Mouse (Mus musculus) forebrain, embryonic 16.5 days (tissue): ENCODE measurements around the gene Fbxw11. TPM values are rescaled to one million over a fixed set of nuclear protein-coding genes. Genes with fewer than 3 reads are reported as not detected.

ENCODE experiments used
- ATAC-seq: fragments of 200-750 bp; cut with Nextera tagmentation; 2 replicates; pipeline ENCODE4 v1.8.0; 2017; ENCODE audit warnings: mild to moderate bottlenecking, moderate library complexity
- H3K27ac ChIP-seq: fragments of 300-500 bp; sonication (generic); 2 replicates; pipeline ENCODE4 v1.5.1; 2014; ENCODE audit warnings: low read length, control low read depth
- H3K27me3 ChIP-seq: fragments of 300-500 bp; sonication (generic); replicated peaks from 2 replicates; pipeline ENCODE4 v1.6.1; 2014; ENCODE audit warnings: low read length; ENCODE audit not compliant: control insufficient read depth, insufficient read depth
- H3K36me3 ChIP-seq: fragments of 300-500 bp; sonication (generic); 2 replicates; pipeline ENCODE4 v1.6.1; 2014; ENCODE audit not compliant: control insufficient read depth, insufficient read depth
- H3K4me1 ChIP-seq: fragments of 300-500 bp; sonication (generic); replicated peaks from 2 replicates; pipeline ENCODE4 v1.6.1; 2014; ENCODE audit warnings: low read length; ENCODE audit not compliant: control insufficient read depth, insufficient read depth
- H3K4me2 ChIP-seq: fragments of 300-500 bp; sonication (generic); 2 replicates; pipeline ENCODE4 v1.6.1; 2014; ENCODE audit warnings: mild to moderate bottlenecking, low read length, control low read depth
- H3K4me3 ChIP-seq: fragments of 300-500 bp; sonication (generic); replicated peaks from 2 replicates; pipeline ENCODE4 v1.5.1; 2014; ENCODE audit warnings: mild to moderate bottlenecking, low read length, control low read depth
- H3K9ac ChIP-seq: fragments of 300-500 bp; sonication (generic); replicated peaks from 2 replicates; pipeline ENCODE4 v1.6.1; 2014; ENCODE audit warnings: low read depth, low read length, control low read depth
- H3K9me3 ChIP-seq: fragments of 300-500 bp; sonication (generic); 2 replicates; pipeline ENCODE4 v1.6.1; 2016; ENCODE audit warnings: low read length; ENCODE audit not compliant: control insufficient read depth
- WGBS: fragments of 180-500 bp; shearing (Covaris S2); extraction: QIAGEN DNeasy Blood & Tissue Kit; methylation state at CpG from one replicate; pipeline ENCODE4 v1.1.7; 2014; 5-methylcytosine and 5-hydroxymethylcytosine counted together
- polyA plus RNA-seq: library from polyadenylated mRNA; unstranded; fragments of >200 nt; fragmentation: Nextera tagmentation; extraction: Ambion mirVana; gene quantifications from 2 replicates; pipeline ENCODE4 v1.2.1, GENCODE M21; 2015

Fbxw11 gene
- polyA plus RNA-seq, 1 experiment from 2014 or later = 125 TPM

DNA sequence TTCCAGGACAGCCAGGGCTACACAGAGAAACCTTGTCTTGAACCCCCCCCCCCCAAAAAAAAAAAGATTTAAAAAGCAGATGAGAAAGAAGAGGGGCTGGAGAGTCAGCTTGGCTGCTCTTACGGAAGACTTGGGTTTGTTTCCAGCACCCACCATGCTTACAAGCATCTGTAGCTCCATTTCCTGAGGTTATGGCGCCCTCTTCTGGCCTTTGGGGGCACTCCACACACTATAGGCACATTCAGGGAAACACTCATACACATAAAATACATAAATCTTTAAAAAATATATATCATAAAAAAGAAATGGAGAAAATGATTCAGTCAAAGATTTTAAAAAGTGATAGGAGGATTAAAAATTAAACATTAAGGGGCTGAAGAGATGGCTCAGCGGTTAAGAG lies 9.0 kb upstream of the Fbxw11 start:
- no peaks in the 10 kb centered on the region for H3K27me3 ChIP-seq
- no peaks in the 10 kb centered on the region for H3K36me3 ChIP-seq
- H3K9ac ChIP-seq = no peak overlapping the region
- no peak for ATAC-seq
- no peak overlapping the region for H3K4me2 ChIP-seq
- no peak overlapping the region for H3K4me3 ChIP-seq
- H3K27ac ChIP-seq = no peak overlapping the region
- no peaks in the 10 kb centered on the region for H3K4me1 ChIP-seq
- 73% methylated on average over 3 of the region's 3 CpGs for WGBS
- H3K9me3 ChIP-seq = no peaks in the 10 kb centered on the region

DNA sequence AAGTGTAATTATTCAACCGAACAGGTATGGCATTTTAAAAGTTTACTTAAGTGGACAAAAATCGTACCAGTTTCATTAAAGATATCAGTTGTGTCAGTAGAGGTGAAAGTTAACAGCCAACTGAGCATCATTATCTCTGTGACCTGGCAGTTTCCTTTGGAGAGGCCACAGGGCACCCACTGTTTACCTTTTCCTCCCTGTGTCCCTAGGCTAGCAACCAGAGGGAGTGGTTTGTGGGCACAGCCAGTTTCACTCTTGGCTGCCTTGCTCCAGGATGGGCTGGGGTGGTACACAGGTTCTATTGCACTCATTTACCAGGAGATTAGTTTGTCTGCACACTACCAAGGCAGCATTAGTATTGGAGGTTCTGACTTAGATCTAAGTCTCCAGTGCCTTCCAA lies 8.4 kb upstream of the Fbxw11 start:
- H3K4me2 ChIP-seq = no peak overlapping the region
- H3K27me3 ChIP-seq = no peaks in the 10 kb centered on the region
- H3K27ac ChIP-seq = no peak overlapping the region
- 95% methylated on average over 2 of the region's 2 CpGs for WGBS
- no peaks in the 10 kb centered on the region for H3K4me1 ChIP-seq
- H3K36me3 ChIP-seq = no peaks in the 10 kb centered on the region
- no peak overlapping the region for H3K9ac ChIP-seq
- H3K4me3 ChIP-seq = no peak overlapping the region
- no peaks in the 10 kb centered on the region for H3K9me3 ChIP-seq
- no peak for ATAC-seq

DNA sequence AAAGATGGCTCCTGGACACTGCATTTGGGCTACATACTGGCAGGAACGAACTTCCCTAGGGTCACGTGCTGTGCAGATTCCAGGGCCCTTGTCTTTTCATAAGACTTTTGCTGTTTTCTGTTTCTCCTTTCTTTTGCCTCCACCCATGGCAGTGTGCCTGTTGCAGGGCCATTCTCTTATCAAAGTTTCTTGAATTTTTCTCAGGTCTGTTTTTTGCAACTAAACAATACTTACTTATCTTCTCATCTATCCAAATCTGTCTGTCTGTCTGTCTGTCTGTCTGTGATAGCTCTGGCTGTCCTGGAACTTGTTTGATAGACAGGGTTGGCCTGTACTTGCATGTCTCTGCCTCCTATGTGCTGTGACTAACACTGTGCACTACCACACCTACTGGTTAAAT lies 7.7 kb upstream of the Fbxw11 start:
- Histone ChIP-seq H3K9ac (no peak overlapping the region), H3K4me3 (no peak overlapping the region), H3K4me2 (no peak overlapping the region), H3K4me1 (no peaks in the 10 kb centered on the region), H3K36me3 (no peaks in the 10 kb centered on the region), H3K27ac (no peak overlapping the region), H3K9me3 (no peaks in the 10 kb centered on the region), H3K27me3 (no peaks in the 10 kb centered on the region)
- no peak for ATAC-seq
- WGBS = 51% methylated on average over 2 of the region's 2 CpGs

DNA sequence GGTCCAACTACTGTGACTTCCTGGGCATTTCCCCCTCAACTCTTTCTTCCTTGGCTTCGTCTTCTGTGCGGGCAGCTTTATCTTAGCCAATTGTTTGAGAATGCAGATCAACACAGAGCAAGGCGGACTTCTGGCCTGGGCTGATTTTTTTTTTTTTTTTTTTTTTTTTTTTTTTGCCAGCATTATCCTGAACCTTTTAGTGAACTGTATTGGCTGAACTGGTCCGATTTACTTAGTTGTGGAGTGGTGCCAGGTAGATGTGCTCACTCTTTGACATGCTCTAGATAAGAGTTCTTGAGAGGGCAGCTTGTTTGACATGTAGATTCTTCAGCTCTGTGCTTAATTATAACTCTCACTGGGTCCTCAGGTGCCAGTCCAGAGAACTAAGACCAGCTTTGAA lies 6.2 kb upstream of the Fbxw11 start:
- Histone ChIP-seq H3K9me3 (no peaks in the 10 kb centered on the region), H3K27me3 (no peaks in the 10 kb centered on the region), H3K36me3 (no peaks in the 10 kb centered on the region), H3K9ac (no peak overlapping the region), H3K4me1 (peaks cover 5% of the 10 kb centered on the region), H3K27ac (no peak overlapping the region), H3K4me2 (no peak overlapping the region), H3K4me3 (no peak overlapping the region)
- ATAC-seq = no peak
- 82% methylated on average over 4 of the region's 4 CpGs for WGBS

DNA sequence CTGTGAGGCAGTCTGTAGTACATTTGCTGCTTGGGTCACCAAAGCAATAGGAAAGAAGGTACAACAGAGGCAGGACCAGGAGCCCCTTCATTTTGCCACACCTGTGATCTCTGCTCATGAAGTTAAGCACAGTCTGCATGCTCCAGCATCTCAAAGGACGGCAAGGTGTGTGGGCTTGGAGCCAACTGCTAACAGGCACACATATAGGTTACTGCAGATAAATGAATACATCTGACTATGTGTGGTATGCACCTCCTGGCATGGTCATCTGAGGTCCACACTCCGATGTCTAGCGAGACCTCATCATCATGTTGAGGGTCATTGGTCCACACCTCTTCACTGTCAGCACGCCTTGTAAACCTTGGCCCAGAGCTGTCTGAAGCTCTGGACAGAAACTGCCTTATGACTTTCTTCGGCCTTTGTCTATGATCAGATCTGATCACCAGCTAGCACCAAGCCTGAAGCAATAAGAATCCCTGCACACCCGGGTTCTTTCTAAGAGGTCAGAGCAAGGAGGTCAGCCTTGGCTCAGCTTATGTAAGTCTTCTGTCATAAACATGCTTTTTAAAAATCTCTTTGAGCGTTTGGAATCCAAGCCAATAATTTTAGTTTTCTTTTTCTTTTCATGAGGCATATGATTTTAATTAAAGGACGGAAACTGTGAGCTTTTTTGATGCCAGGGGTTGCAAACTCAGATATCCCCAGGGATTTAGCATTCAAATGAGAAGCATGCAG lies 3.8 kb upstream of the Fbxw11 start:
- H3K4me1 ChIP-seq = peaks cover 15% of the 10 kb centered on the region
- no peak overlapping the region for H3K9ac ChIP-seq
- no peak for ATAC-seq
- H3K4me3 ChIP-seq = no peak overlapping the region
- H3K9me3 ChIP-seq = no peaks in the 10 kb centered on the region
- no peaks in the 10 kb centered on the region for H3K36me3 ChIP-seq
- whole genome bisulfite sequencing = 80% methylated on average over 8 of the region's 8 CpGs
- H3K27me3 ChIP-seq = no peaks in the 10 kb centered on the region
- no peak overlapping the region for H3K27ac ChIP-seq
- H3K4me2 ChIP-seq = no peak overlapping the region

DNA sequence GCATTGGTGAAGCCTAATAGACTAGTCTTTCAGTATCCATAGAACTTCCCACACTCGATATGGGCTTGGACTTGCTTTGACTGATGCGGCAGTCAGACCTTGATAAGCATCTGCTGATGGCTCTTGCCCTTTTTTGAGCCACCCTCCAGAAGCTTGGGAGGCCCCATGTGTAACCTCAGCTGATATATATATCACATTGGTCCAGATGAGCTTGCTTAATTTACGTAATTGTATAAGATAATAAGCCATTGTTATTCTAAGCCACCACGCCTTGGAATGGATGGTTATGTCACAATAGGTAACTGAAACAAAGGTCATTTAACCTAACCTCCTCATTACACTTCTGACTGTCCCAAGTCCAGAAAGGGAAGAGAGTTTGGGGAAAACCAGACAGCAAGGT lies 1.9 kb upstream of the Fbxw11 start:
- H3K4me2 ChIP-seq = no peak overlapping the region
- H3K27ac ChIP-seq = no peak overlapping the region
- H3K36me3 ChIP-seq = no peaks in the 10 kb centered on the region
- peaks cover 21% of the 10 kb centered on the region for H3K4me1 ChIP-seq
- no peak overlapping the region for H3K4me3 ChIP-seq
- H3K27me3 ChIP-seq = no peaks in the 10 kb centered on the region
- no peak overlapping the region for H3K9ac ChIP-seq
- WGBS = 92% methylated on average over 4 of the region's 4 CpGs
- H3K9me3 ChIP-seq = no peaks in the 10 kb centered on the region
- ATAC-seq = no peak

DNA sequence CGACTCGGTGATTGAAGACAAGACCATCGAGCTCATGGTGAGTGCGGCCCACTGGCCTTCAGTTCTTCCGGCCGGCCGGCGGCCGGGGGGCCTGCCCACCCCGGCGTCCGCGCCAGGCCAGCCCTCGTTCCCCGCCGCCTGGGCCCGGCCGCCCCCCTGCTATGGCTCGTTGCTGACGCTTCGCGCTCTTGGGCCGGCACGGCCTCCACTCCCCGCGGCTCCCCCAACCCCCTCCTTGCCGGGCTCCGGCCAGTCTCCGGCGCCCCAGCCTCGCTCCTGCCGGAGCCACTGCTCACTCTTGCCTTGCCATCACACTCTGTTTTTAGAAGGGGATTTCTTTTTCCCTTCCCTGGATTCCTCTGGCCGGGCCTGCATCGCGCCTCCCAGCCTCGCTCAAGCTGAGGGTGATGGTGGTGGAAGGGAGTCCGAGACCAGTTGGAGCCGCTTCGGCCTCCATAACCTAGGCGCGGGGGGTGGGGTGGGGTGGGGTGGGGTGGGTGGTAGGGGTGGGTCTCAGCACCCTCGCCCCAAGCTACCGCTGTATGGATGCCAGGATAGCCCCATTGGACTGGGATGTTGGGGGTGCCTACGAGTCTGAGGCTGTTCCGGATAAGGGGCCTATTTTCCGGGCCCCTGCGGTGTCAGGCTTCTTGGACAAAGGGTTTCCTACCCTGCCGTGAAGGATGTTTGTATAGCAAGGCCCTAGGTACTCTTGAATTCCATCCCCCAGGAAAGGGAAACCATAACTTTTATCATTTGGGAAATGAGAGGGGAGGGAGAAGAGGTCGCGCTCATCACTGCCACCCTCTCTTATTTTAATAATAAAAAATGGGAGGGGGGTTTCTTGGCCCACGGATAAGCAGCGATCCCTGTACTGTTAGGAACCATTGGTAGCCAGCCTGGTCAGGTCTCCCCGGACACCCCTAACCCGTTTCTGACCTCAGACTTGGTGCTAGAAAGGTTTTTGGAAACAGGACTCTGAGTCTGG lies 669 bp downstream of the Fbxw11 start:
- Histone ChIP-seq H3K9me3 (no peaks in the 10 kb centered on the region), H3K4me1 (peaks cover 21% of the 10 kb centered on the region), H3K4me2 (peak overlapping the region; percentile 89), H3K36me3 (no peaks in the 10 kb centered on the region), H3K27me3 (no peaks in the 10 kb centered on the region), H3K4me3 (peak overlapping the region; percentile 94), H3K27ac (peak overlapping the region; percentile 100), H3K9ac (peak overlapping the region; percentile 97)
- peak; percentile 38 for ATAC-seq
- under 1% methylated on average over 53 of the region's 54 CpGs for WGBS

DNA sequence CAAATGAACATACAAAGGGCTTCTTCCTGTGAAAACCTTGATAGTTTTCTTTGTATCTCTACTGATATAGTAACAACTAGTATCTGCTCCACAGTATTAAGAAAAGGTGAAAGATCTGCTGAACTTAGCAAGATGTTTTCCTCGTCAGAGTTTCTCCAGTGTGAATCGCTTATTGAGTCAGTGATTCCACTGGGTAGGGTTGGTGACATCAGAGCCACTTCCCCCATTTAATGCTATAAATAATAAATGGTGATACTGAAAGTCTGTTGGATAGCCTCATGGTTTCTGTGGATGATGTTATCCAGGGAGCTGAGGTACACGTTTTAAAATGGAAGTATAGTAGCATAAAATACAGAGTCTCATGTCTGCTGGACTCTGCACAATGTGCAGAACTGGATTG lies 1.5 kb downstream of the Fbxw11 start:
- H3K36me3 ChIP-seq = no peaks in the 10 kb centered on the region
- no peaks in the 10 kb centered on the region for H3K9me3 ChIP-seq
- WGBS = 46% methylated on average over 3 of the region's 3 CpGs
- H3K27me3 ChIP-seq = no peaks in the 10 kb centered on the region
- H3K4me1 ChIP-seq = peaks cover 21% of the 10 kb centered on the region
- no peak for ATAC-seq
- H3K27ac ChIP-seq = no peak overlapping the region
- H3K9ac ChIP-seq = peak overlapping the region; percentile 97
- H3K4me2 ChIP-seq = peak overlapping the region; percentile 89
- H3K4me3 ChIP-seq = peak overlapping the region; percentile 94

DNA sequence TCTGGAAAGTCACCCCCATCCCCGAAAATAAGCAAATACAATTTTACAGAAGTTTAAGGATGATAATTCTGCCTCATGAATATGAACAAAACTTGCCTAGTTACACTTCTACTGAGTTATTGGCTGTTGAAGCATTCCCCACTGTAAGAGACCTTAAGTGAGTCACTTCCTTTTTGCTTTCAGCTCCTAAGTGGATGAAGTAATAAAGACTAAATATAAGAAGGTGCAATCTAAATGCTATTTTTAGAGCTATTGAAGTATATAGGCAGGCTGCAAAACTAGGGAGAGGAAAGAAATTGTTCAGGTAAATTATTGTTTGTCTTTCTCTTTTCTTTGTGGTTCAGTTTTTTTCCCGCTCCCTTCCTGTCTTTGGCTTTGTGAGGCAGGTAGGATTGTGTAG lies 4.7 kb downstream of the Fbxw11 start:
- no peaks in the 10 kb centered on the region for H3K9me3 ChIP-seq
- 88% methylated on average over 2 of the region's 2 CpGs for WGBS
- H3K9ac ChIP-seq = no peak overlapping the region
- no peak overlapping the region for H3K4me3 ChIP-seq
- no peak overlapping the region for H3K27ac ChIP-seq
- ATAC-seq = no peak
- no peaks in the 10 kb centered on the region for H3K36me3 ChIP-seq
- H3K27me3 ChIP-seq = no peaks in the 10 kb centered on the region
- no peak overlapping the region for H3K4me2 ChIP-seq
- peaks cover 13% of the 10 kb centered on the region for H3K4me1 ChIP-seq
